Mouse (Mus musculus) embryonic facial prominence, embryonic 11.5 days (tissue): ENCODE data around the gene Senp3. TPM values are rescaled to one million over a fixed set of nuclear protein-coding genes. Genes with fewer than 3 reads are reported as not detected.

Experiments
- ATAC-seq: fragments of 200-750 bp; cut with Nextera tagmentation; replicated peaks from 2 replicates; pipeline ENCODE4 v1.8.0; 2017; ENCODE audit warnings: low read depth; ENCODE audit not compliant: insufficient number of reproducible peaks, low FRiP score, low TSS enrichment
- DNase-seq: peaks from one replicate; pipeline ENCODE4 v3.0.0-alpha.2; 2015; ENCODE audit warnings: low spot score
- H3K27ac ChIP-seq: fragments of 300-500 bp; sonication (generic); replicated peaks from 2 replicates; pipeline ENCODE4 v1.5.1; 2014; ENCODE audit warnings: mild to moderate bottlenecking, low read depth, low read length, control low read depth
- H3K27me3 ChIP-seq: fragments of 300-500 bp; sonication (generic); 2 replicates; pipeline ENCODE4 v1.6.1; 2014; ENCODE audit warnings: mild to moderate bottlenecking, low read length, moderate library complexity, mixed read lengths; ENCODE audit not compliant: control insufficient read depth, insufficient read depth
- H3K36me3 ChIP-seq: fragments of 300-500 bp; sonication (generic); replicated peaks from 2 replicates; pipeline ENCODE4 v1.6.1; 2014; ENCODE audit warnings: low read depth, mild to moderate bottlenecking, low read length, moderate library complexity, mixed read lengths; ENCODE audit not compliant: control insufficient read depth, insufficient read depth
- H3K4me1 ChIP-seq: fragments of 300-500 bp; sonication (generic); 2 replicates; pipeline ENCODE4 v1.6.1; 2014; ENCODE audit warnings: low read length, mixed read lengths; ENCODE audit not compliant: control insufficient read depth, insufficient read depth
- H3K4me2 ChIP-seq: fragments of 300-500 bp; sonication (generic); 2 replicates; pipeline ENCODE4 v1.6.1; 2014; ENCODE audit warnings: low read depth, mild to moderate bottlenecking, control low read depth, low read length, moderate library complexity
- H3K4me3 ChIP-seq: fragments of 300-500 bp; sonication (generic); 2 replicates; pipeline ENCODE4 v1.5.1; 2014; ENCODE audit warnings: low read depth, low read length, control low read depth
- H3K9ac ChIP-seq: fragments of 300-500 bp; sonication (generic); replicated peaks from 2 replicates; pipeline ENCODE4 v1.6.1; 2014; ENCODE audit warnings: mild to moderate bottlenecking, control low read depth, low read length
- H3K9me3 ChIP-seq: fragments of 300-500 bp; sonication (generic); replicated peaks from 2 replicates; pipeline ENCODE4 v1.6.1; 2016; ENCODE audit warnings: mild to moderate bottlenecking, low read length, inconsistent platforms, mixed read lengths; ENCODE audit not compliant: control insufficient read depth
- WGBS: fragments of 180-500 bp; shearing (Covaris S2); extraction: QIAGEN DNeasy Blood & Tissue Kit; methylation state at CpG from one replicate; pipeline ENCODE4 v1.1.7; 2014; 5-methylcytosine and 5-hydroxymethylcytosine counted together
- polyA plus RNA-seq: library from polyadenylated mRNA; unstranded; fragments of >200 nt; fragmentation: Nextera tagmentation; extraction: Ambion mirVana; gene quantifications from 2 replicates; pipeline ENCODE4 v1.2.1, GENCODE M21; 2014

Senp3 gene
- polyA plus RNA-seq, 1 experiment from 2014 or later = 108 TPM

- Histone ChIP-seq H3K27me3 (no peaks in the 10 kb centered on the region), H3K9me3 (no peaks in the 10 kb centered on the region), H3K4me3 (no peak overlapping the region), H3K27ac (no peak overlapping the region), H3K4me2 (no peak overlapping the region), H3K9ac (no peak overlapping the region), H3K36me3 (no peaks in the 10 kb centered on the region), H3K4me1 (no peaks in the 10 kb centered on the region; the same call in 1 of the 2 replicates)
- WGBS = 83% methylated on average over 7 of the region's 7 CpGs
- DNase-seq (no peak), ATAC-seq (no peak)
Observed at GRCm38 (mm10) chr11:69683576-69683975, 1.7 kb upstream of the Senp3 start.

GRCm38 (mm10) chr11:69682840-69683533, 1.1 kb upstream of the Senp3 start:
- DNase-seq = peak; percentile 98

DNA sequence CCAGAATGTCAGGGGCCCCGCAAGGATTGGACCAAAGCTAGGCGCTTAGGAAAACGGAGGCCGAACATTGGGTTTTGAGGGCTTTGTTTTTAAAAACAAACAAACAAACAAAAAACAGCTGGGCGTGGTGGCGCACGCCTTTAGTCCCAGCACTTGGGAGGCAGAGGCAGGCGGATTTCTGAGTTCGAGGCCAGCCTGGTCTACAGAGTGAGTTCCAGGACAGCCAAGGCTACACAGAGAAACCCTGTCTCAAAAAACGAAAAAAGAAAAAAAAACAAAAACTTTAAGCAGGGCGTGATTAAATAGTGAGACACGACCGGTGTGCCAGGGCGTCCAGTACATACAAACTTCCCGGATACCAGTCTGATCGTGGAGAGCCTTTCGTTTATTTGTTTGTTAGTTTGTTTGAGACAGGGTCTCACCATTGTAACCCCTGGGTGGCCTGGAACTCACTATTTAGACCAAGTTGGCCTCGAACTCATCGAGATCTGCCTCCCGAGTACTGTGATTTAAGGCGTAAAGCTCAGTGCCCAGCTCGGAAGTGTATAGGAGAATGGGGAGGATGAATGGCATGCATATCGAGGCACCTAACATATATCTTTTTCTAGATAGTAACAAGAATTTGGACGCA, 440 bp upstream of the Senp3 start:
- Histone ChIP-seq H3K27me3 (no peaks in the 10 kb centered on the region), H3K9me3 (no peaks in the 10 kb centered on the region), H3K9ac (peak overlapping the region; percentile 84), H3K4me2 (peak overlapping the region; percentile 67), H3K4me1 (no peaks in the 10 kb centered on the region; the same call in 1 of the 2 replicates), H3K36me3 (no peaks in the 10 kb centered on the region), H3K27ac (peak overlapping the region; percentile 63), H3K4me3 (peak overlapping the region; percentile 75)
- peak; percentile 7 for ATAC-seq
- 27% methylated on average over 24 of the region's 24 CpGs for WGBS
- DNase-seq = no peak

More at GRCm38 (mm10) chr11:69682840-69683533, 1.1 kb upstream of the Senp3 start:
- Histone ChIP-seq H3K4me1 (no peaks in the 10 kb centered on the region; the same call in 1 of the 2 replicates), H3K9ac (peak overlapping the region; percentile 10; the same call in 1 of the 2 replicates), H3K4me3 (no peak overlapping the region), H3K27ac (no peak overlapping the region), H3K36me3 (no peaks in the 10 kb centered on the region), H3K9me3 (no peaks in the 10 kb centered on the region), H3K4me2 (no peak overlapping the region), H3K27me3 (no peaks in the 10 kb centered on the region)
- 21% methylated on average over 12 of the region's 12 CpGs for WGBS
- ATAC-seq = peak; percentile 45; the same call in 1 of the 2 replicates

DNA sequence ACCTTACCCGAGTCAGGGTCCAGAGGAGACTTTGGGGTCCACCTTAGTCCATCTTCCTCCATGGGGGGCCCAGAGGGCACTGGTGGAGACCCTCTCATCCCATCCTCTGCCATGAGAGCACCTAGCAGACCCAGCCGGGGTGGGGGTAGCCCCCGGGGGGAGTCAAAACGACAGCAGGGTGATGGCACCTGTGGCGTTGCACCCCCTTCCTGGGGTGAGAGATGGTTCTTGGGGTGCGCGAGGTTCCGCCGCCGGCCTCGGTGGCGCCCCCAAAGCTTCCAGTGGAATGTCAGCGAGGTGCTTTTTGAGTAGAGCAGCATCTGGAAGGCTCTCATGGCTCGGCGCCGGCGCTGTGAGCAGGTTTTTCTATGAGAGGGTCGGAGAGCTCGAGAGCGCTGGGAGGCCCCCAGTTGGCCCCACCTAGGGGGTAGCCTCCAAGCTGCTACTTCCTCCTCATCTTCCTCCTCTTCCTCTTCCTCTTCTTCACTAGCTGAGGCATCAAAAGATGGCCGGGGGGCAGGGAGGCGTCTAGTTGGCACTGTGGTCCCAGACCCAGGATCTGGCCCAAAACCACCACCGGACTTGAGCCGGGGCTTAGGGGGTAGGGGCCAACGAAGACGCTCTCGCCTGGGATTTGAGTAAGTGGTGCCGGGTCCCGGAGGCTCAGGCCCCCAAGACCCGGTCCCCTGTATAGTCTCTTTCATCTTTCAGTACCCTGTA, 1.6 kb downstream of the Senp3 start:
- H3K9me3 ChIP-seq = no peaks in the 10 kb centered on the region
- ATAC-seq (no peak), DNase-seq (no peak)
- H3K36me3 ChIP-seq = peaks cover 7% of the 10 kb centered on the region
- peak overlapping the region; percentile 75 for H3K4me3 ChIP-seq
- H3K27me3 ChIP-seq = no peaks in the 10 kb centered on the region
- no peaks in the 10 kb centered on the region; the same call in 1 of the 2 replicates for H3K4me1 ChIP-seq
- H3K9ac ChIP-seq = no peak overlapping the region; the same call in 1 of the 2 replicates
- no peak overlapping the region for H3K27ac ChIP-seq
- 94% methylated on average over 30 of the region's 30 CpGs for WGBS
- H3K4me2 ChIP-seq = peak overlapping the region; percentile 56

DNA sequence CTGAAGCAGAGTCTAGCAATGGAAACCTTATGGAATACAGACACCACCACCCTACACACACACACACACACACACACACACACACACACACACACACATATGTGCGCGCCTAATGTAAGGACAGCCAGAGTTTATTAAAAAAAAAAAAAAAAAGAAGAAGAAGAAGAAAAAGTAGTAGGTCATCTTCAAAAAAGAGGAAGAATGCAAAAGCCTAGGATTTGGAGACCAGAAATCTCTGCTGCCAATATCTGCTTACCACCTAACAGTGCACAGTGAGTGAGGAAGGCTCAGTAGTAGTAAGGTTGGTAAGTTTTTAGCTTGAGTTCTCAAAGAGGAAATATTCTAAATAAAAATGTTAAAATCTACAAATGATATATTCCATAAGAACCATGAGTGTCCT, 2.7 kb downstream of the Senp3 start:
- no peaks in the 10 kb centered on the region for H3K27me3 ChIP-seq
- DNase-seq (no peak), ATAC-seq (no peak)
- 100% methylated on average over 2 of the region's 2 CpGs for WGBS
- H3K36me3 ChIP-seq = peaks cover 8% of the 10 kb centered on the region
- H3K4me1 ChIP-seq = no peaks in the 10 kb centered on the region; the same call in 1 of the 2 replicates
- no peak overlapping the region for H3K4me2 ChIP-seq
- H3K4me3 ChIP-seq = no peak overlapping the region
- no peak overlapping the region for H3K9ac ChIP-seq
- no peaks in the 10 kb centered on the region for H3K9me3 ChIP-seq
- no peak overlapping the region for H3K27ac ChIP-seq

- no peaks in the 10 kb centered on the region for H3K27me3 ChIP-seq
- no peaks in the 10 kb centered on the region for H3K9me3 ChIP-seq
- peak within 1 kb of the TSS; percentile 99 for H3K9ac ChIP-seq
- under 1% methylated on average over 36 of the region's 36 CpGs for WGBS
- peak; percentile 97 for ATAC-seq
- H3K27ac ChIP-seq = peak within 1 kb of the TSS; percentile 93
- H3K4me3 ChIP-seq = peak within 1 kb of the TSS; percentile 94
- peak within 1 kb of the TSS; percentile 87 for H3K4me2 ChIP-seq
- peak; percentile 100 for DNase-seq
- H3K4me1 ChIP-seq = no peaks in the 10 kb centered on the region
- peaks cover 26% of the 10 kb centered on the region for H3K36me3 ChIP-seq
Observed at GRCm38 (mm10) chr11:69672211-69672706, 9.6 kb downstream of the Senp3 start, which contains the start of gene Eif4a1. TSS of gene Eif4a1 (minus strand) at chr11:69672423.

DNA sequence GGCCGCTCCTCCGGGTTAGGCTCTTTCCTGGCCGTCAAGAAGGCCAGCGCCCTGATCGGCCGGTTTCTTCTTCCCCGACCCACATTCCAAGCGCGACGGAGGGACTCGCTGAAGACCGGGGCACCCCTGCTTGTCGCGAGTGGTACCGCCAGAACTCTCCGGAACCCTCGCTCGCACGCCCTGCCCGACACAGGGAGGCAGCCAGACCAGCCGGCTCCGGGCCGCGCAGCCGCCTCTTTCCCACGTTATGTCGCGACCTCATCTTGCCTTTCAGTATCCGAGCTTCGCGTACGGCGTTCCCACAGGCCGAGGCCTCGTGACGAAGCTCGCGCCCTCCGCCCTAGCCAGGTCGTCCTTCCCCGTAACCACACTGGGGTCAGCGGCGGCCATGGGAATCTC, 10.2 kb downstream of the Senp3 start:
- ATAC-seq = peak; percentile 2; the same call in 1 of the 2 replicates

More for the DNA sequence above, 10.2 kb downstream of the Senp3 start:
- peak overlapping the region; percentile 94 for H3K4me3 ChIP-seq
- H3K36me3 ChIP-seq = peaks cover 26% of the 10 kb centered on the region
- H3K4me2 ChIP-seq = peak overlapping the region; percentile 87
- H3K9ac ChIP-seq = peak overlapping the region; percentile 99
- H3K27ac ChIP-seq = peak overlapping the region; percentile 93
- H3K9me3 ChIP-seq = no peaks in the 10 kb centered on the region
- H3K4me1 ChIP-seq = no peaks in the 10 kb centered on the region
- DNase-seq = no peak
- under 1% methylated on average over 43 of the region's 43 CpGs for WGBS
- H3K27me3 ChIP-seq = no peaks in the 10 kb centered on the region
